Mouse (Mus musculus): ENCODE measurements around the gene Srrm1. TPM values are rescaled to one million over a fixed set of nuclear protein-coding genes. Genes with fewer than 3 reads are reported as not detected.
"Not testable (repeated sequence)": the region's sequence is repeated elsewhere in the genome, so short reads cannot be mapped to it uniquely, and the experiment has no call there.

The Srrm1 gene
- total and polyA plus RNA-seq, 3 experiments = 26.9 to 285 (median 138) TPM

DNA sequence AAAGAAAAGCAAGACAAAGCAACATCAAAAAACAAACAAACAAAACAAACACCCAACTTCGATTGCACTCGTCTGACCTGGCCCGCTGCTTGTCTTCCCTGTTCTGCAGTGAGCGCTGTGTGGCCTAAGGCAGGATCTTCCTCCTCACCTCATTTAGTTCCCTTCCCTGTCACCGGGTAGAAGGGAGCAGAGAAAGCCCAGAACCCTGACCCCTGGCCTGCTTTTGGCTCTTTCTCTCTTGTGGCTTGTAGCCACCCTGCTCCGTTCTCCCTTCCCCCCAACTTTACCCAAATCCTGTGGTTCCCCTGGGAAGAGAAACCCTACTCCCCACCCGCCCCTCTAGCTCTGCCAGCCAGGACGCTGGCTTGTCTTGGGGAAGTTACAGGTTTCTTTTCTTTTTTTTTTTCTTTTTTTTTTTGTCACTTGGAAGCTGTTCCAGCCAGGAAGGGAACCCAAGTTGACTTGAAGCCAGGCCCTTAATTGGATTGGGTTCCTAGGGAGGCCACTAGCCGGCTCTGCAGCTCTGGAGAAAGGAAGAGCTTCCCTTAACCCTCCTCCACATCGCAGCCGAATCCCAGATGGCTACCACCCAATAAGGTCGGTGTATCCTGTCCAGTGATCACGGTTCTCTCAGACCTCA, 70.3 kb downstream of the Srrm1 start:
- peaks cover 10 to 25% of the 10 kb centered on the region in 2 experiments for H3K4me1 ChIP-seq (ENCODE audit: control insufficient read depth in 1 of 2, insufficient read depth in 2 of 2, low read length in 2 of 2)
- TF ChIP-seq NRF1 (IDR thresholded peaks at IDR 0.05; ENCODE audit: insufficient read depth, low read depth, low read length, poor library complexity, severe bottlenecking) = no peak
- H3K36me3 ChIP-seq (ENCODE audit: control insufficient read depth in 1 of 2, insufficient read depth in 2 of 2, low read length in 2 of 2) = peaks cover 0 to 16% of the 10 kb centered on the region in 2 experiments; a peak in 2 of 4 replicates
- H3K27ac ChIP-seq (ENCODE audit: control insufficient read depth, low read depth, low read length) = no peak overlapping the region
- no peak overlapping the region for H3K9ac ChIP-seq (ENCODE audit: control insufficient read depth, low read depth, low read length, poor library complexity, severe bottlenecking)
- H3K9me3 ChIP-seq (replicated peaks; ENCODE audit: insufficient read depth, low read length) = no peaks in the 10 kb centered on the region
- no peak for DNase-seq (ENCODE audit: low read depth, low spot score)
- H3K4me3 ChIP-seq (ENCODE audit: control insufficient read depth in 1 of 2, insufficient read depth in 1 of 2, low read depth in 2 of 2, low read length in 2 of 2) = no peak overlapping the region
- H3K79me2 ChIP-seq (ENCODE audit: control insufficient read depth, insufficient read depth, low read length, poor library complexity) = no peaks in the 10 kb centered on the region
- no peaks in the 10 kb centered on the region for H3K27me3 ChIP-seq (ENCODE audit: control insufficient read depth in 1 of 2, insufficient read depth in 2 of 2, low read length in 2 of 2)

DNA sequence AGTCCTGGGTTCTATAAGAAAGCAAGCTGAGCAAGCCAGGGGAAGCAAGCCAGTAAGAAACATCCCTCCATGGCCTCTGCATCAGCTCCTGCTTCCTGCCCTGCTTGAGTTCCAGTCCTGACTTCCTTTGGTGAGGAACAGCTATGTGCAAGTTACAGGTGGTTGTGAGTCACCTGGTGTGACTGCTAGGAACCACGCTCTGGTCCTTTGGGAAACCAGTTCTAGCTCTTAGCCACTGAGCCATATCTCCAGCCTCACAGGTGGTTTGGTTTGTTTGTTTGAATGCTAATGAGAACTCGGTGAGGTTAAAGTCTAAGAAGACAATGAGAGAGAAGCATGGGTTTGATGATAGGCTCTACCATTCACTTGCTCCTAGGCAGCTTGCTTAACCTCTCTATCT, 73.1 kb downstream of the Srrm1 start:
- DNase-seq (ENCODE audit: low read depth, low spot score); H3K27ac ChIP-seq (ENCODE audit: control insufficient read depth, low read depth, low read length); H3K27me3 ChIP-seq (ENCODE audit: control insufficient read depth in 1 of 2, insufficient read depth in 2 of 2, low read length in 2 of 2); H3K36me3 ChIP-seq (ENCODE audit: control insufficient read depth in 1 of 2, insufficient read depth in 2 of 2, low read length in 2 of 2); H3K9me3 ChIP-seq (replicated peaks; ENCODE audit: insufficient read depth, low read length); H3K9ac ChIP-seq (ENCODE audit: control insufficient read depth, low read depth, low read length, poor library complexity, severe bottlenecking); H3K79me2 ChIP-seq (ENCODE audit: control insufficient read depth, insufficient read depth, low read length, poor library complexity); H3K4me1 ChIP-seq (ENCODE audit: control insufficient read depth in 1 of 2, insufficient read depth in 2 of 2, low read length in 2 of 2); H3K4me3 ChIP-seq (ENCODE audit: control insufficient read depth in 1 of 2, insufficient read depth in 1 of 2, low read depth in 2 of 2, low read length in 2 of 2): not testable (repeated sequence)

DNA sequence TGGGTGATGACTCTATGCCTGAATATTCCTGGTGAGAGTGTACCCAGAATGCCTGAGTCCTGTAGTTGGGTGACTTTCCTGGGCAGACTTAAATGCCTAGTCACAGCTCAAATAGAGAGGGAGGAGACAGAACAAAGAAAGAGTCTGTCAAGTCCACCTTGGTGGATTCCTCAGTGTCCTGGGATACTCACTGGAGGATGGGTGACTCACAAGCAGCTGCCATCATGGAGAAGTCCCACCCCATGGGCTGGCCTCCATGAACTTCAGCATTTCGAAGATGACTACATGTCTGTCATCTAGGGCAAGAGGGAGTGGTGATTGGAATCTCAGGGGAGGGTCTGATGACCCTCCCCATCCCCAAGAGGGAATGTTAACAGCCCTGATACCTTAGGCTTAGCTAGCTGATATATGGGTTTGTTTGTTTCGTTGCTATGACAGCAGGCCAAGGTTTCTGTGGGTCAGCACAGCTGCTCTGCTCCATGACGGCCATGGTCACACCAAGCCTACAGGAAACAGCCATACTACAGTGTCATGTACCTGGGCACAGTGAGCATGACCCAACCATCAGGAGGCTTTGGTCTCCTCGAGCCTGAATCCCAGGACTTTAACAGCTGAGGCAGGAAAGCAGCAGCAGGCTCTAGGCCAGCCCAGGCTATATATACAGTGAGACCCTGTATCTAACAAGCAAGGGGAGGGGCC, 76.3 kb downstream of the Srrm1 start:
- Histone ChIP-seq H3K79me2 (ENCODE audit: control insufficient read depth, insufficient read depth, low read length, poor library complexity) (peaks cover 7% of the 10 kb centered on the region), H3K4me3 (ENCODE audit: control insufficient read depth in 1 of 2, insufficient read depth in 1 of 2, low read depth in 2 of 2, low read length in 2 of 2) (no peak overlapping the region), H3K9me3 (replicated peaks; ENCODE audit: insufficient read depth, low read length) (no peaks in the 10 kb centered on the region), H3K27me3 (ENCODE audit: control insufficient read depth in 1 of 2, insufficient read depth in 2 of 2, low read length in 2 of 2) (no peaks in the 10 kb centered on the region), H3K4me1 (ENCODE audit: control insufficient read depth in 1 of 2, insufficient read depth in 2 of 2, low read length in 2 of 2) (peaks cover 0 to 7% of the 10 kb centered on the region in 2 experiments; a peak in 2 of 4 replicates), H3K27ac (ENCODE audit: control insufficient read depth, low read depth, low read length) (no peak overlapping the region), H3K9ac (ENCODE audit: control insufficient read depth, low read depth, low read length, poor library complexity, severe bottlenecking) (no peak overlapping the region), H3K36me3 (ENCODE audit: control insufficient read depth in 1 of 2, insufficient read depth in 2 of 2, low read length in 2 of 2) (no peaks in the 10 kb centered on the region)
- TF ChIP-seq HCFC1 (IDR thresholded peaks at IDR 0.05; ENCODE audit: low read depth, low read length) (no peak), EP300 (IDR thresholded peaks at IDR 0.05; ENCODE audit: low read depth in 1 of 2, low read length in 2 of 2) (no peak), E2F4 (IDR thresholded peaks at IDR 0.05; ENCODE audit: borderline replicate concordance, low read depth, low read length) (no peak), NELFE (IDR thresholded peaks at IDR 0.05; ENCODE audit: low read depth, low read length) (no peak), ZMIZ1 (IDR thresholded peaks at IDR 0.05; ENCODE audit: low read depth, low read length) (no peak), RCOR1 (IDR thresholded peaks at IDR 0.05; ENCODE audit: low read depth, low read length) (no peak), CHD2 (IDR thresholded peaks at IDR 0.05; ENCODE audit: low read length) (no peak), UBTF (IDR thresholded peaks at IDR 0.05; ENCODE audit: borderline replicate concordance, insufficient read depth, low read depth, low read length) (no peak), SMC3 (IDR thresholded peaks at IDR 0.05; ENCODE audit: low read depth, low read length) (no peak), ETS1 (IDR thresholded peaks at IDR 0.05; ENCODE audit: low read depth, low read length) (no peak), MYC (IDR thresholded peaks at IDR 0.05; ENCODE audit: low read depth, low read length) (no peak), MAX (IDR thresholded peaks at IDR 0.05; ENCODE audit: low read length) (no peak), CHD1 (IDR thresholded peaks at IDR 0.05; ENCODE audit: low read depth, low read length) (no peak), TBP (IDR thresholded peaks at IDR 0.05; ENCODE audit: low read depth, low read length) (no peak)
- DNase-seq (ENCODE audit: low read depth, low spot score) = no peak
